Mouse (Mus musculus): Measurements from ENCODE around the gene Slc34a3. TPM values are rescaled to one million over a fixed set of nuclear protein-coding genes. Genes with fewer than 3 reads are reported as not detected.

Gene Slc34a3
- total RNA-seq, 1 experiment, result 0.67 TPM

GRCm38 (mm10) chr2:25231038-25231437, 3.1 kb downstream of the Slc34a3 start:
- H3K27ac ChIP-seq (ENCODE audit: insufficient read depth, low read depth, low read length, poor library complexity, severe bottlenecking), result no peak overlapping the region
- DNase-seq (ENCODE audit: low read depth, low spot score), result no peak
- no peaks in the 10 kb centered on the region for H3K9me3 ChIP-seq (ENCODE audit: control insufficient read depth, insufficient read depth, low read depth, low read length)
- TF ChIP-seq MAFK (IDR thresholded peaks at IDR 0.05; ENCODE audit: insufficient read depth, low read depth, low read length), result no peak
- no peak for TF ChIP-seq ZC3H11A (IDR thresholded peaks at IDR 0.05; ENCODE audit: borderline replicate concordance, low read depth, low read length)
- TF ChIP-seq CHD2 (IDR thresholded peaks at IDR 0.05; ENCODE audit: low read depth, low read length), result no peak
- H3K36me3 ChIP-seq (ENCODE audit: control insufficient read depth, insufficient read depth, low read length, poor library complexity, severe bottlenecking), result no peaks in the 10 kb centered on the region
- peaks cover 6 to 31% of the 10 kb centered on the region in 2 experiments; a peak in 3 of 4 replicates for H3K4me1 ChIP-seq (ENCODE audit: control insufficient read depth in 2 of 2, insufficient read depth in 2 of 2, low read length in 2 of 2, poor library complexity in 1 of 2)
- H3K9ac ChIP-seq (ENCODE audit: insufficient read depth, low read depth, low read length, poor library complexity, severe bottlenecking), result peak overlapping the region; percentile 42; the same call in 1 of the 2 replicates
- peak overlapping the region; percentile 2 to 16; a peak in 2 of 4 replicates for H3K4me3 ChIP-seq (ENCODE audit: insufficient read depth in 1 of 2, low read depth in 1 of 2, low read length in 2 of 2, poor library complexity in 1 of 2, severe bottlenecking in 1 of 2)
- in situ Hi-C loops (cut with MboI; ENCODE audit: low sequenced_read_pairs in 2 of 2, unreplicated experiment in 2 of 2), result no loop called here

GRCm38 (mm10) chr2:25230581-25230980, 3.6 kb downstream of the Slc34a3 start:
- H3K27ac ChIP-seq (ENCODE audit: insufficient read depth, low read depth, low read length, poor library complexity, severe bottlenecking), result no peak overlapping the region
- H3K9ac ChIP-seq (ENCODE audit: insufficient read depth, low read depth, low read length, poor library complexity, severe bottlenecking), result peak overlapping the region; percentile 42; the same call in 1 of the 2 replicates
- H3K9me3 ChIP-seq (ENCODE audit: control insufficient read depth, insufficient read depth, low read depth, low read length), result no peaks in the 10 kb centered on the region
- peaks cover 9 to 28% of the 10 kb centered on the region in 2 experiments; a peak in 3 of 4 replicates for H3K4me1 ChIP-seq (ENCODE audit: control insufficient read depth in 2 of 2, insufficient read depth in 2 of 2, low read length in 2 of 2, poor library complexity in 1 of 2)
- H3K4me3 ChIP-seq (ENCODE audit: insufficient read depth in 1 of 2, low read depth in 1 of 2, low read length in 2 of 2, poor library complexity in 1 of 2, severe bottlenecking in 1 of 2), result peak overlapping the region; percentile 2 to 16; a peak in 2 of 4 replicates
- TF ChIP-seq HCFC1 (IDR thresholded peaks at IDR 0.05; ENCODE audit: borderline replicate concordance, insufficient read depth, low read length), result no peak
- no peak for TF ChIP-seq MAFK (IDR thresholded peaks at IDR 0.05; ENCODE audit: insufficient read depth, low read depth, low read length)
- no peak for TF ChIP-seq CHD2 (IDR thresholded peaks at IDR 0.05; ENCODE audit: low read depth, low read length)
- no peak for TF ChIP-seq ZNF384 (IDR thresholded peaks at IDR 0.05; ENCODE audit: low read depth, low read length)
- no peak for TF ChIP-seq ZC3H11A (IDR thresholded peaks at IDR 0.05; ENCODE audit: borderline replicate concordance, low read depth, low read length)
- DNase-seq (ENCODE audit: low read depth, low spot score), result no peak
- in situ Hi-C loops (cut with MboI; ENCODE audit: low sequenced_read_pairs in 2 of 2, unreplicated experiment in 2 of 2), result no loop called here
- no peaks in the 10 kb centered on the region for H3K36me3 ChIP-seq (ENCODE audit: control insufficient read depth, insufficient read depth, low read length, poor library complexity, severe bottlenecking)

GRCm38 (mm10) chr2:25229582-25229981, 4.6 kb downstream of the Slc34a3 start:
- TF ChIP-seq ZNF384 (IDR thresholded peaks at IDR 0.05; ENCODE audit: low read depth, low read length), result no peak
- no peak for TF ChIP-seq CHD2 (IDR thresholded peaks at IDR 0.05; ENCODE audit: low read depth, low read length)
- no peak for TF ChIP-seq HCFC1 (IDR thresholded peaks at IDR 0.05; ENCODE audit: borderline replicate concordance, insufficient read depth, low read length)
- TF ChIP-seq ZC3H11A (IDR thresholded peaks at IDR 0.05; ENCODE audit: borderline replicate concordance, low read depth, low read length), result no peak
- no peak for TF ChIP-seq MAFK (IDR thresholded peaks at IDR 0.05; ENCODE audit: insufficient read depth, low read depth, low read length)
- Histone ChIP-seq H3K9me3 (ENCODE audit: control insufficient read depth, insufficient read depth, low read depth, low read length) (no peaks in the 10 kb centered on the region), H3K36me3 (ENCODE audit: control insufficient read depth, insufficient read depth, low read length, poor library complexity, severe bottlenecking) (no peaks in the 10 kb centered on the region), H3K27ac (ENCODE audit: insufficient read depth, low read depth, low read length, poor library complexity, severe bottlenecking) (no peak overlapping the region), H3K4me3 (ENCODE audit: insufficient read depth in 1 of 2, low read depth in 1 of 2, low read length in 2 of 2, poor library complexity in 1 of 2, severe bottlenecking in 1 of 2) (no peak overlapping the region), H3K9ac (ENCODE audit: insufficient read depth, low read depth, low read length, poor library complexity, severe bottlenecking) (no peak overlapping the region), H3K4me1 (ENCODE audit: control insufficient read depth in 2 of 2, insufficient read depth in 2 of 2, low read length in 2 of 2, poor library complexity in 1 of 2) (peaks cover 9 to 26% of the 10 kb centered on the region in 2 experiments; a peak in 3 of 4 replicates)
- DNase-seq (ENCODE audit: low read depth, low spot score), result no peak
- in situ Hi-C loops (cut with MboI; ENCODE audit: low sequenced_read_pairs in 2 of 2, unreplicated experiment in 2 of 2), result no loop called here

- Histone ChIP-seq H3K27ac (ENCODE audit: insufficient read depth, low read depth, low read length, poor library complexity, severe bottlenecking) (no peak overlapping the region), H3K4me3 (ENCODE audit: insufficient read depth in 1 of 2, low read depth in 1 of 2, low read length in 2 of 2, poor library complexity in 1 of 2, severe bottlenecking in 1 of 2) (peak overlapping the region in 1 of 2 experiments; percentile 61; a peak in 1 of 4 replicates)
- in situ Hi-C loops (cut with MboI; ENCODE audit: low sequenced_read_pairs in 2 of 2, unreplicated experiment in 2 of 2), result no loop called here
Measured at GRCm38 (mm10) chr2:25228995-25229530, 5.1 kb downstream of the Slc34a3 start.

More at GRCm38 (mm10) chr2:25228995-25229530, 5.1 kb downstream of the Slc34a3 start:
- DNase-seq (ENCODE audit: low read depth, low spot score), result no peak
- no peaks in the 10 kb centered on the region for H3K9me3 ChIP-seq (ENCODE audit: control insufficient read depth, insufficient read depth, low read depth, low read length)
- no peaks in the 10 kb centered on the region for H3K36me3 ChIP-seq (ENCODE audit: control insufficient read depth, insufficient read depth, low read length, poor library complexity, severe bottlenecking)
- H3K4me1 ChIP-seq (ENCODE audit: control insufficient read depth in 2 of 2, insufficient read depth in 2 of 2, low read length in 2 of 2, poor library complexity in 1 of 2), result peaks cover 9 to 24% of the 10 kb centered on the region in 2 experiments; a peak in 3 of 4 replicates
- H3K9ac ChIP-seq (ENCODE audit: insufficient read depth, low read depth, low read length, poor library complexity, severe bottlenecking), result peak overlapping the region; percentile 27; the same call in 1 of the 2 replicates
- TF ChIP-seq ZNF384 (IDR thresholded peaks at IDR 0.05; ENCODE audit: low read depth, low read length) (no peak), MAFK (IDR thresholded peaks at IDR 0.05; ENCODE audit: insufficient read depth, low read depth, low read length) (no peak), HCFC1 (IDR thresholded peaks at IDR 0.05; ENCODE audit: borderline replicate concordance, insufficient read depth, low read length) (no peak), ZC3H11A (IDR thresholded peaks at IDR 0.05; ENCODE audit: borderline replicate concordance, low read depth, low read length) (no peak), CHD2 (IDR thresholded peaks at IDR 0.05; ENCODE audit: low read depth, low read length) (no peak)

All from ES-E14 (cell line).